Mouse (Mus musculus) testis, postnatal 10 days (tissue): Measurements from ENCODE around the gene Gtsf2.

Source experiments
- DNase-seq: peaks from one replicate; pipeline ENCODE4 v3.0.0; 2021; ENCODE audit warnings: low spot score

Gene Gtsf2

GRCm38 (mm10) chr15:103393577-103393976, 54.7 kb downstream of the Gtsf2 start:
- no peak for DNase-seq
